18 mouse cellular contexts compared by ENCODE assay signal in genomic region chr2:31706531-31706930, GRCm38 (mm10).
"Had no signal": no experiment of that assay in that cellular context is flagged by ENCODE, and none has a peak within 500 bp of the region (broad histone marks: within the 10 kb centered on the region; RNA-seq: fewer than 3 reads in every experiment).

No protein-coding gene starts in this region.

- ATAC-seq: inflammation-experienced regulatory T-cells, adult 6 months; midbrain, embryonic 13.5 days; midbrain, embryonic 16.5 days had no signal

- H3K4me2 ChIP-seq: limb, embryonic 13.5 days; midbrain, embryonic 13.5 days; stomach, embryonic 15.5 days had no signal

- H3K9me3 ChIP-seq: limb, embryonic 10.5 days; limb, embryonic 13.5 days; midbrain, embryonic 10.5 days; midbrain, embryonic 13.5 days; stomach, embryonic 15.5 days had no signal

- H3K27ac ChIP-seq: kidney, postnatal 0 days; limb, embryonic 10.5 days; limb, embryonic 13.5 days; liver, embryonic 14.5 days; midbrain, embryonic 10.5 days; midbrain, embryonic 13.5 days; stomach, embryonic 15.5 days had no signal

- H3K9ac ChIP-seq: limb, embryonic 13.5 days; liver, embryonic 14.5 days; midbrain, embryonic 13.5 days; stomach, embryonic 15.5 days had no signal

- H3K4me3 ChIP-seq: limb, embryonic 10.5 days; limb, embryonic 13.5 days; midbrain, embryonic 10.5 days; midbrain, embryonic 13.5 days; stomach, embryonic 15.5 days had no signal

- H3K4me1 ChIP-seq: limb, embryonic 10.5 days; limb, embryonic 13.5 days; midbrain, embryonic 10.5 days; midbrain, embryonic 13.5 days; stomach, embryonic 15.5 days had no signal

- H3K36me3 ChIP-seq: stomach, embryonic 15.5 days had no signal

- H3K27me3 ChIP-seq: limb, embryonic 13.5 days; midbrain, embryonic 13.5 days; stomach, embryonic 15.5 days had no signal

- DNase-seq: kidney, adult 2 months; kidney, postnatal 25 days; liver; lung, adult 2 months; lung, postnatal 14 days; lung, postnatal 4 days; right cerebral cortex, postnatal 4 days; spleen, adult 18-20 months; thymus, postnatal 25 days had no signal
